Mouse (Mus musculus) lung, postnatal 0 days (tissue): ENCODE data around the gene Nwd2. TPM values are rescaled to one million over a fixed set of nuclear protein-coding genes. Genes with fewer than 3 reads are reported as not detected.

Source experiments
- ATAC-seq: fragments of 200-750 bp; cut with Nextera tagmentation; 2 replicates; pipeline ENCODE4 v1.8.0; 2017; ENCODE audit warnings: moderate library complexity
- DNase-seq: peaks from one replicate; pipeline ENCODE4 v3.0.0-alpha.2; 2016; ENCODE audit warnings: low spot score
- H3K27ac ChIP-seq: fragments of 300-500 bp; sonication (generic); 2 replicates; pipeline ENCODE4 v1.5.1; 2014; ENCODE audit warnings: antibody characterized with exemption, mild to moderate bottlenecking, low read length, mixed read lengths
- H3K27me3 ChIP-seq: fragments of 300-500 bp; sonication (generic); replicated peaks from 2 replicates; pipeline ENCODE4 v1.6.1; 2014; ENCODE audit warnings: low read length, mixed read lengths; ENCODE audit not compliant: insufficient read depth
- H3K36me3 ChIP-seq: fragments of 300-500 bp; sonication (generic); 2 replicates; pipeline ENCODE4 v1.6.1; 2014; ENCODE audit warnings: low read length, mixed read lengths; ENCODE audit not compliant: insufficient read depth
- H3K4me1 ChIP-seq: fragments of 300-500 bp; sonication (generic); 2 replicates; pipeline ENCODE4 v1.6.1; 2014; ENCODE audit warnings: antibody characterized with exemption, low read depth, low read length, mixed read lengths; ENCODE audit not compliant: insufficient read depth
- H3K4me2 ChIP-seq: fragments of 300-500 bp; sonication (generic); replicated peaks from 2 replicates; pipeline ENCODE4 v1.6.1; 2014; ENCODE audit warnings: low read depth, mild to moderate bottlenecking, low read length, moderate library complexity, mixed read lengths
- H3K4me3 ChIP-seq: fragments of 300-500 bp; sonication (generic); 2 replicates; pipeline ENCODE4 v1.5.1; 2014; ENCODE audit warnings: low read depth, low read length
- H3K9ac ChIP-seq: fragments of 300-500 bp; sonication (generic); replicated peaks from 2 replicates; pipeline ENCODE4 v1.6.1; 2014; ENCODE audit warnings: low read depth, mild to moderate bottlenecking
- H3K9me3 ChIP-seq: fragments of 300-500 bp; sonication (generic); 2 replicates; pipeline ENCODE4 v1.6.1; 2016; ENCODE audit warnings: low read length, mixed read lengths
- CTCF ChIP-seq: IDR thresholded peaks from 2 replicates; pipeline ENCODE4 v1.5.1; 2016; ENCODE audit warnings: antibody characterized with exemption, mild to moderate bottlenecking
- EP300 ChIP-seq: IDR thresholded peaks from 2 replicates; pipeline ENCODE4 v1.6.1; 2016; ENCODE audit warnings: antibody characterized with exemption, mild to moderate bottlenecking, control low read depth
- WGBS: fragments of 180-500 bp; shearing (Covaris S2); extraction: QIAGEN DNeasy Blood & Tissue Kit; methylation state at CpG from one replicate; pipeline ENCODE4 v1.1.7; 2014; 5-methylcytosine and 5-hydroxymethylcytosine counted together
- polyA plus RNA-seq: library from polyadenylated mRNA; unstranded; fragments of >200 nt; fragmentation: Nextera tagmentation; extraction: Ambion mirVana; gene quantifications from 2 replicates; pipeline ENCODE4 v1.2.1, GENCODE M21; 2015

Gene Nwd2
- polyA plus RNA-seq, 1 experiment from 2014 or later, result 0.39 TPM

DNA sequence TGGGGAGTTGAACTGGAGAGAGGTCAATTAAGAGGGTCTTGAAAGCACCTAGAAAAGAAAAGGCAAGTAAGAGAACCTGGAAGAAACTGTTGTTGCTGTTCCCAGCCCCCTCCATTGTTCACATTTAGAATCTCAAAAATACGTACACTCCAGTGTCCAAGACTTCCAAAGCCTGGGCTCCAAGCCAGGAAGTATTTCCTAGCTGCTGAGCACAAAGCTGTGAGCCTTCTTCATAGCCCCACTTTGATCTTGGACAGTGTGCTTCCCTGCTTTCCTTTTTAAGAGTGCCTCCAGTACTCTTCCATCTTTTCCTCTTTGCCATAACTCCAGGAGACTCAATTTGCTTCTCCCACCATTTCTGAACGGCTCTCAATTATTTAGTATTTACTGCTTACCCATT, 14.3 kb upstream of the Nwd2 start:
- H3K27ac ChIP-seq, result no peak overlapping the region
- H3K36me3 ChIP-seq, result no peaks in the 10 kb centered on the region
- H3K27me3 ChIP-seq, result no peaks in the 10 kb centered on the region
- DNase-seq (no peak), ATAC-seq (no peak)
- H3K4me1 ChIP-seq, result no peaks in the 10 kb centered on the region
- H3K9ac ChIP-seq, result no peak overlapping the region
- 21% methylated on average over 2 of the region's 2 CpGs for WGBS
- no peak overlapping the region for H3K4me2 ChIP-seq
- no peaks in the 10 kb centered on the region for H3K9me3 ChIP-seq
- TF ChIP-seq CTCF, result no peak
- TF ChIP-seq EP300, result no peak
- no peak overlapping the region for H3K4me3 ChIP-seq

DNA sequence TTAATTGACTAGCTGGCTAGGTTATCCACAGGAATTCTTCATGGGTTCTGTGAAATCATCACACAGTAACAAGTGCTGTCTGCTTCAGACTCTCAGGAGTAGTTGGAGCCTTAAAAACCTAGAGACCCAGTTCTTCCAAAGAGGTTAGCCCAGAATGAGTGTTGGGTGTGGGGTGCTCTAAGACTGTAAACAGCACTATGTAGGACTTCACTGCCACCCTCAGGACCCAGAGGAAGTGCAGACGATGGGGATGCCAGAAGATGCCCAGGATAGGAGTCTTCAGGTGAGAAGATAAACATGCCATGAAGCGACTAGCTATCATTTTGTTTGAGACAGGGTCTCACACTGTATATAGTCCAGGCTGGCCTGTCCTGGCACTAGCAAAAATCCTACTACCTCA, 715 bp upstream of the Nwd2 start:
- Histone ChIP-seq H3K36me3 (no peaks in the 10 kb centered on the region), H3K4me3 (no peak overlapping the region), H3K9me3 (no peaks in the 10 kb centered on the region), H3K9ac (no peak overlapping the region), H3K4me1 (no peaks in the 10 kb centered on the region), H3K4me2 (no peak overlapping the region), H3K27ac (no peak overlapping the region), H3K27me3 (peaks cover 19% of the 10 kb centered on the region; the same call in 1 of the 2 replicates)
- TF ChIP-seq EP300 (no peak), CTCF (0 out of 2 replicates have a peak, but pooled peaks have one; percentile 11)
- no peak for ATAC-seq
- no peak for DNase-seq
- WGBS, result 13% methylated on average over 2 of the region's 2 CpGs

DNA sequence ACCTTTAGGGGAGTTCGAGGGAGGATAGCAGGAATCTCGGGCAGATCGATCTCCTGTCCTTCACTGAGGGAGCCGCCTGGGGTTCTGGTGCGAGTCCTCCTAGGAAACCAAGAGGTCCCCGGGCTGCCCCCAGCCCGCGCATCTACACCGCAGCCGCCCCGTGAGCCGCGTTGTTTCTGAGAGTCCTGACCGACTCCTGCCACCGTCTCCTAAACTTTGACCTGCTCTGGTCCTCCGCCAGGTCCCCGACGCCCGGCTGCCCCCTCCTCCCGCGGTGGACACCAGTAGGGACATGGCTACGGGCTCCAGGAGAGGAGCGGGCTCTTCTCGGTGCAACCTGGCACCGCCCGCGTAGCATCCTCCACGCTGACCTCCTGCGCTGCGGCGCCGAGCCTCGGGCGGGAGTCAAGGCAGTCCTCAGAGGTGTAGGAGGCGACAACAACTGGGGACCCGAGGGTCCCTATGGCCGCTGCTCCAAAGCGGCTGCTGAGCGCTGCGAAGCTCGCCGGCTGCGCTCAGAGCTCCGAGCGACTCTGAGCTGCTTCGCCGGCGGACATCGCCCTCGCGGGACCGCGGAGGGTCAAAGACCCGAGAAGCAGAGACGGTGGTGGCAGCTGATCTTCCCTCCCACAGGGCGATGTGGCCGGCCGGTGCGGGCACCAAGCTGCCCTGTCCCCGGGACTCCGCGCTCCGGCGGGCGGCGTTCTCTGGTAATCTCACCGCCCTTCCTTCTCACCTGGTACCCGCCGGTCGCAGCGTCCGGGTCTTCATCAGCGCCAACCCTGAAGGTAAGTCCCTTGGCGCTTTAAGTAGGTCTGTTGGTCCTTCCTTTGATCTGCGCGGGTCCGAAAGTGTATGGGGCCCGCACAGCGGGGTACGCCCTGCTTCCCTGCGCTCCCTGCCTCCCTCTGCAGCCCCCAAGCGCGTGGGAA, 897 bp downstream of the Nwd2 start:
- no peak overlapping the region for H3K27ac ChIP-seq
- no peaks in the 10 kb centered on the region for H3K36me3 ChIP-seq
- no peak overlapping the region for H3K9ac ChIP-seq
- TF ChIP-seq EP300 (no peak), CTCF (no peak)
- H3K27me3 ChIP-seq, result peaks cover 19% of the 10 kb centered on the region; the same call in 1 of the 2 replicates
- H3K4me2 ChIP-seq, result peak overlapping the region; percentile 43
- no peak for DNase-seq
- H3K4me3 ChIP-seq, result peak overlapping the region; percentile 20
- no peak for ATAC-seq
- WGBS, result 1% methylated on average over 68 of the region's 83 CpGs
- H3K4me1 ChIP-seq, result no peaks in the 10 kb centered on the region
- no peaks in the 10 kb centered on the region for H3K9me3 ChIP-seq

DNA sequence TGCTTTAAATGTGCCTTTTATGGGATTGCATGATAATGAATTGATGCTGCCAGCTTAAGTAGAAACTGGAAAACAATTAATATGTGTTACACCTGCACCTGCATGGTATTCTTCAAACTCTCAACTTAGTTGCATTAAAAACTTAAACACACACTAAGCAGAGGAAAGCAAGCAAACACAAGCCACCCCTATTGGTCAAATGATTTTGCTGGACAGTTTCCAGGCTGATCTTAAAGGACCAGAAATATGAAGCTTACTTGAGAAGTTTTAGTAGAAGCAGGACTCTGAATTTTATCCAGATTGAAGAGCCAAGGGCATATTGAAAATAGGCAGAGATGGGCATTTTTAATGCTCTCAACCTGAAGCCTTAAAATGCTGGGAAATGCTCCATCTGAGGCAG, 2.9 kb downstream of the Nwd2 start:
- no peak overlapping the region for H3K9ac ChIP-seq
- no peak for ATAC-seq
- H3K27ac ChIP-seq, result no peak overlapping the region
- no peak overlapping the region for H3K4me3 ChIP-seq
- no peak overlapping the region for H3K4me2 ChIP-seq
- H3K4me1 ChIP-seq, result no peaks in the 10 kb centered on the region
- H3K27me3 ChIP-seq, result peaks cover 19% of the 10 kb centered on the region; the same call in 1 of the 2 replicates
- no peak for DNase-seq
- H3K36me3 ChIP-seq, result no peaks in the 10 kb centered on the region
- H3K9me3 ChIP-seq, result no peaks in the 10 kb centered on the region
- TF ChIP-seq EP300 (no peak), CTCF (no peak)

DNA sequence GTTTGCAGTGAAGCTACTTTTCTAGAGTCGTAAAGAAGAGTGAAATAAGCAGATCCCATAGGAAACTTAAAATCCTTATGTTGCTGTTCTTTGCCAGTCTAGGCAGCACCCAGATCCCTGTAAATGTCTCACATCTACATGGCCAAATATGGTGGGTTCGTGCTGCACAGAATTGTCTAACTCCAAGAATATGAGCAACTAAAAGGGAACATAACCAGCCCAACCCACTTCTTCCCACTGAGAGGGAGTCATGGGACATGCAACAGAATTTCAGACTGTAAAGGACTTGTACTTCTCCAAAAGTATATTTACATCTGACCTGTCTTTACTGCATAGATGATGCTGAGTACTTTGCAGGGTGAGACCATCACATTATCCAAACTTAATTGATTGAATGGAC, 3.8 kb downstream of the Nwd2 start:
- no peak overlapping the region for H3K4me2 ChIP-seq
- H3K4me3 ChIP-seq, result no peak overlapping the region
- H3K27me3 ChIP-seq, result peaks cover 18% of the 10 kb centered on the region; the same call in 1 of the 2 replicates
- no peaks in the 10 kb centered on the region for H3K36me3 ChIP-seq
- H3K4me1 ChIP-seq, result no peaks in the 10 kb centered on the region
- ATAC-seq (no peak), DNase-seq (no peak)
- H3K9ac ChIP-seq, result no peak overlapping the region
- no peak overlapping the region for H3K27ac ChIP-seq
- WGBS, result 82% methylated on average over 2 of the region's 2 CpGs
- H3K9me3 ChIP-seq, result no peaks in the 10 kb centered on the region
- TF ChIP-seq EP300 (no peak), CTCF (no peak)

DNA sequence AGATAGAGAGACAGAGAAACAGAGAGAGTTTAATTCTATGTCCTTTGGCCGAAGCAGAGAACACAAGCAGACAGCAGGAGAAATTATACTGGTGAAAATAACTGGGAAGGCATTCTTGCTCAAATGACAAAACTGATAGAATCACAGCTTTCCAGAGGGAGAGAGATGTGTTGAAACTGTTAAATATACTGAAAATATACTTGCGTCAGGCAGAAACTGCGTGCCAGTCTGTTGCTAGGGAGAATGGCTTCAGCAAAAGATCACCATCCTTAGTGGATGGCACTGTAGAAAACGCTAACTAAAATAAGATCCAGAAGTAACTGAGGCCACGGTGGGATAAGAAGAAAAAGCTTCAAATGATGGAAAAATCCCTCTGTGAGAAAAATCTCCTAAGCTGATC, 18.0 kb downstream of the Nwd2 start:
- 89% methylated on average over 5 of the region's 5 CpGs for WGBS
- H3K27ac ChIP-seq, result no peak overlapping the region
- H3K4me2 ChIP-seq, result no peak overlapping the region
- ATAC-seq, result no peak
- no peak for DNase-seq
- H3K9me3 ChIP-seq, result no peaks in the 10 kb centered on the region
- no peak overlapping the region for H3K4me3 ChIP-seq
- H3K27me3 ChIP-seq, result no peaks in the 10 kb centered on the region
- H3K36me3 ChIP-seq, result no peaks in the 10 kb centered on the region
- H3K9ac ChIP-seq, result no peak overlapping the region
- no peaks in the 10 kb centered on the region for H3K4me1 ChIP-seq
- TF ChIP-seq EP300 (no peak), CTCF (no peak)
